Mouse (Mus musculus) myocyte (in vitro differentiated cells): ENCODE measurements around the gene Spata21. TPM values are rescaled to one million over a fixed set of nuclear protein-coding genes. Genes with fewer than 3 reads are reported as not detected.

Experiments used
- H3K27me3 ChIP-seq: one replicate; pipeline ENCODE4 v1.6.1; 2011; ENCODE audit not compliant: control insufficient read depth, insufficient read depth, insufficient read length
- H3K36me3 ChIP-seq: one replicate; pipeline ENCODE4 v1.6.1; 2011; ENCODE audit not compliant: control insufficient read depth, insufficient read depth
- H3K4me2 ChIP-seq: one replicate; pipeline ENCODE4 v1.6.1; 2011; ENCODE audit warnings: low read depth, control low read depth
- H3K4me3 ChIP-seq: one replicate; pipeline ENCODE4 v1.5.1; 2011; ENCODE audit warnings: mild to moderate bottlenecking, control low read depth, moderate library complexity
- H3K79me2 ChIP-seq: one replicate; pipeline ENCODE4 v1.6.1; 2011; ENCODE audit not compliant: control insufficient read depth, insufficient read depth
- H3ac ChIP-seq: one replicate; pipeline ENCODE4 v1.6.1; 2011; ENCODE audit not compliant: control insufficient read depth, insufficient read length
- CEBPB ChIP-seq: IDR thresholded peaks from 2 replicates; pipeline ENCODE4 v1.6.1; 2011; ENCODE audit warnings: mild to moderate bottlenecking, moderate library complexity; ENCODE audit not compliant: poor library complexity, insufficient read depth, severe bottlenecking
- E2F4 ChIP-seq: IDR thresholded peaks from one replicate; pipeline ENCODE4 v1.6.1; 2011; ENCODE audit warnings: mild to moderate bottlenecking, control low read depth, moderate library complexity; ENCODE audit not compliant: insufficient read depth
- MAX ChIP-seq: IDR thresholded peaks from one replicate; pipeline ENCODE4 v1.6.1; 2011; ENCODE audit warnings: low read depth, mild to moderate bottlenecking, control low read depth
- MYOD1 ChIP-seq, 3 experiments: IDR thresholded peaks; one replicate each; pipeline ENCODE4 v1.6.1; 2011; ENCODE audit warnings: control low read depth in 2 of 3, low read depth in 2 of 3, mild to moderate bottlenecking in 2 of 3, moderate library complexity in 1 of 3; ENCODE audit not compliant: insufficient read length in 2 of 3, control insufficient read depth in 1 of 3
- MYOG ChIP-seq, 3 experiments: IDR thresholded peaks; one replicate each; pipeline ENCODE4 v1.6.1; 2011; ENCODE audit warnings: control low read depth in 2 of 3, low read depth in 2 of 3, mild to moderate bottlenecking in 2 of 3; ENCODE audit not compliant: insufficient read length in 2 of 3, control insufficient read depth in 1 of 3, insufficient read depth in 1 of 3
- POLR2A ChIP-seq: IDR thresholded peaks from one replicate; pipeline ENCODE4 v1.6.1; 2011; ENCODE audit warnings: low read depth, mild to moderate bottlenecking, control low read depth, moderate library complexity; ENCODE audit not compliant: insufficient read length
- POLR2AphosphoS2 ChIP-seq: IDR thresholded peaks from one replicate; pipeline ENCODE4 v1.6.1; 2011; ENCODE audit warnings: low read depth, control low read depth; ENCODE audit not compliant: insufficient read length
- REST ChIP-seq: IDR thresholded peaks from one replicate; pipeline ENCODE4 v1.6.1; 2011; ENCODE audit warnings: mild to moderate bottlenecking, control low read depth, moderate library complexity; ENCODE audit not compliant: insufficient read depth, insufficient read length
- SRF ChIP-seq: IDR thresholded peaks from one replicate; pipeline ENCODE4 v1.6.1; 2011; ENCODE audit warnings: low read depth; ENCODE audit not compliant: control insufficient read depth, insufficient read length
- TCF12 ChIP-seq: IDR thresholded peaks from one replicate; pipeline ENCODE4 v1.6.1; 2011; ENCODE audit warnings: mild to moderate bottlenecking, control low read depth; ENCODE audit not compliant: poor library complexity, insufficient read depth, severe bottlenecking
- TCF3 ChIP-seq: IDR thresholded peaks from one replicate; pipeline ENCODE4 v1.6.1; 2011; ENCODE audit warnings: low read depth, control low read depth; ENCODE audit not compliant: insufficient read length
- USF1 ChIP-seq: IDR thresholded peaks from one replicate; pipeline ENCODE4 v1.6.1; 2011; ENCODE audit warnings: low read depth, mild to moderate bottlenecking, control low read depth, moderate library complexity
- polyA plus RNA-seq: library from polyadenylated mRNA; unstranded; fragments of >200 nt; fragmentation: generic; extraction: Trizol; gene quantifications from one replicate; pipeline ENCODE4 v1.2.1, GENCODE M21; 2012; ENCODE audit warnings: missing spikeins

Gene Spata21
- polyA plus RNA-seq, 1 experiment, result not detected

- Histone ChIP-seq H3K79me2 (no peaks in the 10 kb centered on the region), H3K27me3 (no peaks in the 10 kb centered on the region), H3K4me3 (no peak overlapping the region), H3K36me3 (no peaks in the 10 kb centered on the region), H3K4me2 (no peak overlapping the region), H3ac (no peak overlapping the region)
- no peak for TF ChIP-seq E2F4
- no peak for TF ChIP-seq CEBPB
- no peak for TF ChIP-seq POLR2A
- TF ChIP-seq TCF3, result no peak
- TF ChIP-seq MYOD1 (IDR thresholded peaks at IDR 0.05; ENCODE audit: control insufficient read depth in 1 of 3, insufficient read length in 2 of 3, low read depth in 2 of 3), result no peak
- no peak for TF ChIP-seq MYOG (IDR thresholded peaks at IDR 0.05; ENCODE audit: control insufficient read depth in 1 of 3, insufficient read depth in 1 of 3, insufficient read length in 2 of 3, low read depth in 2 of 3)
- no peak for TF ChIP-seq USF1
- TF ChIP-seq MAX, result no peak
- no peak for TF ChIP-seq REST
- TF ChIP-seq POLR2AphosphoS2, result no peak
- no peak for TF ChIP-seq TCF12
- TF ChIP-seq SRF, result no peak
Observed at GRCm38 (mm10) chr4:141098935-141099334, 10.8 kb downstream of the Spata21 start.

GRCm38 (mm10) chr4:141099956-141100355 is 11.8 kb downstream of the Spata21 start:
- Histone ChIP-seq H3K36me3 (no peaks in the 10 kb centered on the region), H3K27me3 (no peaks in the 10 kb centered on the region), H3K4me3 (no peak overlapping the region), H3ac (no peak overlapping the region), H3K79me2 (no peaks in the 10 kb centered on the region), H3K4me2 (no peak overlapping the region)
- no peak for TF ChIP-seq REST
- no peak for TF ChIP-seq E2F4
- TF ChIP-seq MYOG (IDR thresholded peaks at IDR 0.05; ENCODE audit: control insufficient read depth in 1 of 3, insufficient read depth in 1 of 3, insufficient read length in 2 of 3, low read depth in 2 of 3), result no peak
- TF ChIP-seq MYOD1 (IDR thresholded peaks at IDR 0.05; ENCODE audit: control insufficient read depth in 1 of 3, insufficient read length in 2 of 3, low read depth in 2 of 3), result no peak

- TF ChIP-seq REST (no peak), MYOG (IDR thresholded peaks at IDR 0.05; ENCODE audit: control insufficient read depth in 1 of 3, insufficient read depth in 1 of 3, insufficient read length in 2 of 3, low read depth in 2 of 3) (no peak), POLR2A (no peak), E2F4 (no peak), MYOD1 (IDR thresholded peaks at IDR 0.05; ENCODE audit: control insufficient read depth in 1 of 3, insufficient read length in 2 of 3, low read depth in 2 of 3) (no peak), USF1 (no peak), SRF (no peak), TCF12 (no peak)
- no peak overlapping the region for H3K4me3 ChIP-seq
- H3K36me3 ChIP-seq, result no peaks in the 10 kb centered on the region
- no peak overlapping the region for H3ac ChIP-seq
- H3K4me2 ChIP-seq, result no peak overlapping the region
- no peaks in the 10 kb centered on the region for H3K27me3 ChIP-seq
- H3K79me2 ChIP-seq, result no peaks in the 10 kb centered on the region
Observed at GRCm38 (mm10) chr4:141101291-141101690, 13.2 kb downstream of the Spata21 start.

GRCm38 (mm10) chr4:141101855-141102254 is 13.7 kb downstream of the Spata21 start:
- no peaks in the 10 kb centered on the region for H3K27me3 ChIP-seq
- H3K36me3 ChIP-seq, result no peaks in the 10 kb centered on the region
- H3K4me2 ChIP-seq, result no peak overlapping the region
- no peak overlapping the region for H3K4me3 ChIP-seq
- no peak overlapping the region for H3ac ChIP-seq
- no peaks in the 10 kb centered on the region for H3K79me2 ChIP-seq
- no peak for TF ChIP-seq SRF
- no peak for TF ChIP-seq E2F4
- no peak for TF ChIP-seq REST
- TF ChIP-seq TCF3, result no peak
- no peak for TF ChIP-seq POLR2A
- TF ChIP-seq MAX, result no peak

GRCm38 (mm10) chr4:141106526-141107183 is 18.5 kb downstream of the Spata21 start:
- no peaks in the 10 kb centered on the region for H3K36me3 ChIP-seq
- H3K27me3 ChIP-seq, result no peaks in the 10 kb centered on the region
- no peaks in the 10 kb centered on the region for H3K79me2 ChIP-seq
- no peak overlapping the region for H3ac ChIP-seq
- TF ChIP-seq MYOD1 (IDR thresholded peaks at IDR 0.05; ENCODE audit: control insufficient read depth in 1 of 3, insufficient read length in 2 of 3, low read depth in 2 of 3), result peak in 2 of 3 experiments; percentile 96 to 97
- TF ChIP-seq POLR2AphosphoS2, result no peak
- peak; percentile 58 to 99 (median 96) for TF ChIP-seq MYOG (IDR thresholded peaks at IDR 0.05; ENCODE audit: control insufficient read depth in 1 of 3, insufficient read depth in 1 of 3, insufficient read length in 2 of 3, low read depth in 2 of 3)
- TF ChIP-seq E2F4, result no peak
- TF ChIP-seq TCF3, result peak; percentile 96
- TF ChIP-seq CEBPB, result no peak
- peak; percentile 90 for TF ChIP-seq TCF12
- TF ChIP-seq REST, result no peak
- TF ChIP-seq POLR2A, result no peak
- TF ChIP-seq USF1, result no peak
- no peak for TF ChIP-seq SRF
- H3K4me2 ChIP-seq, result no peak overlapping the region
- no peak overlapping the region for H3K4me3 ChIP-seq
